Mouse (Mus musculus) hematopoietic stem cell, adult 5-6 weeks (primary cell): ENCODE measurements around the gene Slc23a2. TPM values are rescaled to one million over a fixed set of nuclear protein-coding genes. Genes with fewer than 3 reads are reported as not detected.

Experiments used
- ATAC-seq, 2 experiments: fragments of 125-278 bp in 1 of 2; replicated peaks in 1 of 2; 2 replicates each; pipeline ENCODE4 v1.8.0; 2016 to 2017; ENCODE audit warnings: inconsistent platforms in 2 of 2, mild to moderate bottlenecking in 2 of 2, moderate number of reproducible peaks in 2 of 2, low read depth in 1 of 2, moderate TSS enrichment in 1 of 2; ENCODE audit not compliant: low FRiP score in 2 of 2, poor library complexity in 2 of 2, severe bottlenecking in 2 of 2, insufficient read depth in 1 of 2, low TSS enrichment in 1 of 2
- total RNA-seq: library from RNA; stranded (forward); fragments of 172-1452, 232-1000 nt; gene quantifications from 2 replicates; pipeline ENCODE4 v1.2.3, GENCODE M21; 2017

Slc23a2 gene
- total RNA-seq, 1 experiment from 2014 or later = 53.3 TPM

DNA sequence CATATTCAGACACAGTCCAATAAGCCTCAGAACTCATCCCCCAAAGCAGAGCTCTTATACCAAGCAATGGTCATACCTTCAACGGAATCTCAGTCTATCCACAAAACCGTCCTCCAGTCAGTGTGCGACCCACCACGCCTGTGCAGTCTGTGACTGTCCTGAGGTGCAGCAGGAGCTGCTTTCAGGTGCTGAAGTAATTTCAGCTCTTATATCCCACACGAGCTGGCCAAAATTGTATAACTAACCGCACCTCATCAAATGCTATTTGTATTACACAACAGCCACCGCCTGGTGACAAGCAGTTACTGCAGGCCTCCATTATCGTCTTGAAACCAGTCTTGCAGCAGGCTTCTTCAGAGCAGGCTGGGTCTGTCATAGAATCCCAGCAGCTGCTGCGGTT is 33.6 kb downstream of the Slc23a2 start:
- peak; percentile 75 to 85; a peak in 3 of 4 replicates for ATAC-seq

DNA sequence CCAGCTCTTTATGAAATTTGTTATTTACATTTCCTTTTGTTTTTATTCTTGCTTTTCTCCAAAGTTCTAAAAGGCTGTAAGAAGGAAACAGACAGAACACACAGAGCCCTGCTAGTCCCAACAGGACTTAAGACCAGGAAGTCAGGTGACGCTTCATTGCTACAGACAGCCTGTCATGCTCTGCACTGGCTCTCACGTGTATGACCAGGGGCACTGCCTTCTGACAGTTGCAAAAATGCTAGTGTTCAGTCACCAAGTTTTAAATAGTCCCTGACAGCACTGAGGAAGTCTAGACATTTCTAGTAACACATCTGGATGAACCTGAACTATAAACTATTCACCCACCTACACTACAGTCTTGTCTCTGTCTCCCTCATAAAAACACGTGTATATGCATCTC is 34.2 kb downstream of the Slc23a2 start:
- ATAC-seq = peak; percentile 58 to 61

DNA sequence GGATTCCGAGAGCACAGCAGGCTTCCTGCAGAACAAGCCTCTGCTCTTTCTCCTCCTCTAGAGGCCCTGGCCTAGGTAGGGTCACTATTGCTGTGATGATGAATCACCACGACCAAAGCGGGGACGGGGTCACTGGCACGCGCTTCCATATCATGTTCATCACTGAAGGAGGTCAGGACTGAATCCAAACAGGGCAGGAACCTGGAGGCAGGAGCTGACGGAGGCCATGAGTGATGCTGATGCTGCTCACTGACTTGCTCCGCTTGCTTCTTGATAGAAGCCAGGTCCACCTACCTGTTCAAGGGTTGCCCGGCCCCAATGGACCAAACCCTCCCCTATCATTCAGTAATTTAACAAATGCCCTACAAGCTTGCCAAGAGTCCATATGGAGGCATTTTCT is 35.9 kb downstream of the Slc23a2 start:
- no peak for ATAC-seq

DNA sequence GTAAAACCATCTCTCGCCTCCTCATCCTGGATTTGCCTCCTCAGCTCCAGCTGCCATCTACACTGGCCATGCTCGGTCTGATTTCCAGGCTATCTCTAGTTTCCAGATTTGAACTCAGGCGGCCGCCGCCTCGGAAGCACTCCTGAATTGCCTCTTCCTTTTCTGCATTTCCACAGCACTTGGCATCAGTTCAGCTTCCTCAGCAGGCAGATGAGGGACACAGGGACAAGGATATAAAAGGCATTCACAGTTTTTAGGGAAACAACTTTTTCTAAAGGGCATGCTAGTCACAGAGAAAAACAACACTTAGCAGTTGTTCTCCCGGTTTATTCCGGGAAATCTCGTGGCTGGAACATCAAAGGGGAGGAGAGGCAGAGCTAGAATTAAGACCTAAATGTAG is 37.3 kb downstream of the Slc23a2 start:
- ATAC-seq = no peak

DNA sequence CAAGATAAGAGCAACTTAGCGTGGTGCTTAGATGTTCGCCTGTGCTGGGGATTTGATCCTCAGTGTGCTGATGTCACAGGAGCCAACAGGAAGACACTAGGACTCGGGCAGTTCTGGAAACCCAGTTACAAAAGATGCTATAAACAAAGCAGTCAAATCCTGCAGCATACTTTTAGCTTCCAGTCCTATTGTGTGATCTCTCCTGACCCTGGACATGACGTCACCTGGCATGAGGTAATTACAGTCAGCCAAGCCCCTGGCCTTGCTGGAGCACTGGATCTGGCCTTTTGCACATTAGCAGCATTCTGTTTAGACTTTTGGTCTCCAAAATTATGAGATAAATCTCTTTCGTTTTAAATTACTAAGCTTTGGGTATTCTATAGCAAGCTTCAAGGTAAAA is 38.8 kb downstream of the Slc23a2 start:
- no peak for ATAC-seq

DNA sequence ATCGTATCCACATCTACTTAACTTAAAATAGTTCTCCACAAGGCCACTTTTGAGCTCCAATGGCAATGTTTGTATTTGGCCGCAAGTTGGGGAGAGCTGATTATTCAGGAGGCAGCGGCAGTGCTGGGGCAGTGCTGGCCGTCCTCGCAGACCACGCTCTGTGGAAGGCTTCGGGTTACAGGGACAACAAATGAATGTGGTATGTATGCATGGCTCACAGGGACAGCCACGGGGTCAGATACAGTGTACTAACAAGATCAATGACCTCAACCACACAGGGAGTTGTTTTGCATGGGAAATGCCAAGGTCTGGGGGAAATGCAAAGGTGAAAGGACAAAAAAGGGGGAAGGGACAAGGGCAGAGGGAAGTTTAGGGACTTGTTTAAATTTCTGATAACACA is 41.6 kb downstream of the Slc23a2 start:
- peak; percentile 16 to 29; a peak in 3 of 4 replicates for ATAC-seq

DNA sequence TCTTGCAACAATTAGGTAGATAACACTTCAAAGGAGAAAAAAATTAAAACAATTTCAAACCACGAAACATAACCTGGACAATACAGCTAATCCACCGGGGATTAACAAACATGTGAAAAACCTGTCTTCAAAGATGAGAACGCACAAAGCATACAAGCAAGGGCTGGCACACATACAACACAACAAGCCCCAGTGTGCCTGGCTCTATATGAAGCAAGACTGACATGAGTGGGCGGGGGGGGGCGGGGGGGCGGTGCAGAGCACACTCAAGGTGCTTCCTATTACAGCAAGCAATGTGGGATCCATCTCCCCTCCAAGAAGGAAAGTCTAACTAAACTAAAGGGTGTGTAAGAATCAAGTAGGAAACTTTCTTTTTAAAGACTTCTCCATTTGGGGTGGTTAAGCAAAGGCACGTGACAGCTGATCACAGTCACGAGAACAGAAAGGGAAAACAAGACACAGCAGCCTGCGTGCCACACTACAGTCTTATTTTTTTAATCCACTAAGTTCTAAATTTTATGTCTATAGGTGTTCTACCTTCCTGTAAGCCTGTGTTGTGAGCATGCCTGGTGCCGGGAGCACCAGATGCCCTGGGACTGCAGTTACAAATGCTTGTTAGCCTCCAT is 42.3 kb downstream of the Slc23a2 start:
- ATAC-seq = peak; percentile 85 to 86

DNA sequence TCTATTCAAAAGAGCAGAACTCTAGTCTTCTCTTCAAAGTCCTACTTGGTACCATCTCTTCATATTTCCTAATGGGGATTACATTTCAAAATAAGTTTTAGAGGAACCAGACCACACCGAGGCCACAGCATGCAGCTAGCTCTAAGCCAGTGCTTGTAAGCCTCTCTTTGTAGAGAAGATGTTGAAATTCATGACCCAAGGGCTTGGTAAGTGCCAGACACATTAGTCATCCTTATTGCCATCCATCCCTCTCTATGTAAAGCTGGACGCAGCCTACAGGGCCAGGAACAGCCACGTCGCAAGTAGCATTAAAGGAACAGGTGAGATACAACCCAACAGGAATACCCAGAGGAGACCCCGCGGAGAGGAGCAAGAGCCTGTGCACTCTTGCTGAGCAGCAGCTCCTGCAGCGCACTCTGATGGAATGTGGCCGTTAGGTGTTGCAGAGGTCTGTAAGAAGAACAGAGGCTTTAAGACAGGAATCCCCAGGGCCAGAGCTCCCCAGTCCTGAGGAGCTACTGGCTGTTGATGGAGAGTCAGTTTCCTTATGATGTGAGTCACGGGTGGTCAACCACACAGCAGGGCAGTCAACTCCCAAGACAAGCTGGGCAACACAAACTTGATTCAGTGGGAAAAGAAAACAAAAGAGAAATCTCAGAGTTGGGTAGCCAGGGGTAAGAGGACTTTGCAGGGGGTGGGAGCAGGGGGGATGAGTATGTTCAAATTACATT is 45.8 kb downstream of the Slc23a2 start:
- ATAC-seq = no peak; a peak in 1 of 4 replicates

DNA sequence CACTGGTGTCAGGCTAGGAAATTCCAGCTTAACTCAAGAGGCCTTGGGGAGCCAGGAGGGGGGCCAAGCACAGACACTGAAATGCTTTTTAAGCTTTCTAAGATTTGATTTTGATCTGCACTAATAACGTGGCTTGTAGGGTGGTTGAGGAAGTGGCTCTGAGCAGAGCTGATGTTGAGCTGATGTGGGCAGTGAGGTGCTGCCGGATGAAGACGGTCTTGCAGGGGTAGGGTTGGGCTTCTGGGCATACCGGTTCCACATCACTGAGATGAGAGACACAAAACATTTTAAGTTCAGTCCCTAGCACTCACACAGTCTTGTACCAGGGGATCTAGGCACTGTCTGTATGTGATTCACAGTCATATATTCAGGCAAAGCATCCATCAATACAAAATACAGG is 46.5 kb downstream of the Slc23a2 start:
- no peak for ATAC-seq

DNA sequence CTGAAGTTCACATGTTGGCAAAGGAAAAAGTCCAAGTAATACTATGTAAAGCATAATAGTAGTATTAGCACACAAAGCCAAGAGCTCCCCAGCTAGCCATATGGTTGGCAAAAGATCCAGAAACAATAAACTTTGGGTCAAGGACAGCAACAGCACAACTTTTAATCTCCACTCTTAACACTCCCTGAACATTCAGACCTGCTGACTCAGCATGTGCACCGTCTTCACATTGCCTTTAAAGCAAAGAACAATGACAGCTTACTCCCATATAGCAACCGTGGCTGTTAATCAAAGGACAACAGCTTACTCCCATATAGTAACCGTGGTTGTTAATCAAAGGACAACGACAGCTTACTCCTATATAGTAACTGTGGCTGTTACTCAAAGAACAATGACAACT is 48.3 kb downstream of the Slc23a2 start:
- ATAC-seq = no peak

DNA sequence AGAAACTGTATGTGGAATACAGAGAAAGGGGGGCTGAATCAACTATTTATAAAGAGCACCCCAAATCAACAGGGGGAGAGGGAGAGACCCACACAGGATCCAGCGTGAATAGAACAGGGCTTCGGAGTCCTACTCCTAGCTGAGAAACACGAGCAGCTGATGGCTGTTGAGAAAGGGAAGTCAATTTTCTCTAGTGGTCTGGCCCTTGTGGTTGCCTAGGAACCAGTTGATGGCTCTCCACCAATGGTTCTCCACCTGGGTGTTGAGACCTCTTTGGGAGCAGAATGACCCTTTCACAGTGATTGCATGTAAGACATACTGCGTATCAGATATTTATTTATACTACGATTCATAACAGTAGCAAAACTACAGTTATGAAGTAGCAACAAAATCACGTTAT is 49.1 kb downstream of the Slc23a2 start:
- peak; percentile 35 to 37; a peak in 2 of 4 replicates for ATAC-seq

DNA sequence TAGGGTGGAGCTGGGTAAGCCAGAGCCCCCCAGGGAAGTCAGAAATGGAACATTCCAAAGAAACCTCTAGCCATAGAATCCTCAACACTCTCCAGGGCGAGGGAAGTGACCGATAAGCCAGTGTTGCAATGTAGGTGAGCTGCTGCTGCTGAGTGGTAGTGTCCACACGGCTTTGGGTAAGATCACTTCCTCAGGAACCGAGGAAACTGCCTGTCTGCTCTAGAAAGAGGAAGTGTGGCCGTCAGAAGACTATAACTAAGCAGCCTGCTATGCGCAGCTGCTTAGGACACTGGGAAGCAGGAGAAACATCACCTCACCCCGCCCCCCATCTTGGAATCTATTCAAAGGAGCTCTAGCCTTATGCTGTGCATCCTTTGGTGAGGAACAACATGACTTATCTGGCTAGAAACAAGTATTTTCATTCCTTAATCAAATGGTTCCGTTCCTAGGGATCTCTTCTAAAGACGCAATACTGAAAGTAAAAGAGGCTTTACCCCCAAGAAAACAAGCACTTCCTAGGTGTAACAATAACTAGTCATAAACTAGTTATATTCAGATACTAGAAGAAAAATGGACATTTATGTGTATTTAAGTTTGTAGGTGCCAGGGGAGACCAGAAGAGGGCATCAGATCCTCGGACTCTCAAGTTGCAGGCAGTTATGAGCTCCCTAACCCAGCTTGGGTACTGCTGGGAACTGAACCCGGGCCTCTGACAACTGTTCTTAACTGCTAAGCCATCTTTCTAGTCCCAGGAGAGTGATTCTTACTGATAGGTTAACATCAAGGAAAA is 50.3 kb downstream of the Slc23a2 start:
- peak; percentile 88 to 91 for ATAC-seq

DNA sequence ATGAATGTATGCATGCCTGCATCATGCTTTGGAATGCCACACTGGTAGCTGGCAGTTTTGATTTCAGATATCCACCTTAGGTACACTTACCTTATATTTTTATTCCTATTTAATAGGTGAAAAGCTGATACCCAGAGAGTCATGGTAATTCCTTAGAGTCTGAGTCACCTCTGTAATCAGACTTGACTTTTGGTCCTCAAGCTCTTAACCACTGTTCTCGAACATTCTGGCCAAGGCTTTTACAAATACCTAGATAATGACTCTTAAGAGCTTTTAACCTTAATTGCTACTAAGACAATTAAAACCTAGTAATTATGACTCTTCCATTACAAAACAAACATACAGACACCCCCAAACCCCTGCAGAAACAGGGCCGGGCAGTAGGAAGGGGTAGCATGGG is 51.2 kb downstream of the Slc23a2 start:
- no peak for ATAC-seq

DNA sequence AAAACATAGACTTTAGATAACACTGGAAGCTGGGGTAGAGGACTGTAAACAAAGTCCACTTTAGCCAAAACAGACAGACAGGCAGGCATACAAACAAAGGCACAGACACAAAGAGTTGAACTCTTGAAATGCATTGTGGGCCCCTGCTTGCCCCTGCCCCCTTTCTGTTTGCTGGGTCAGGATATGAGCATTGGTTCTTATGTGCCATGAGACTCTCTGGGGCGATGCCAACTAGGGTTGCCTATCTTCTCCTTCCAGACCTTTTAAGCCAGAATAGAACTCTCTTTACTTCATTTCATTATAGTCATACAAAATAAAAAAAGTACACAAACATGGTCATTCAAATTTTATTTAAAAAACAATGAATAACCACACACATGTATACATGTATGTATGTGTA is 51.6 kb downstream of the Slc23a2 start:
- ATAC-seq = no peak

DNA sequence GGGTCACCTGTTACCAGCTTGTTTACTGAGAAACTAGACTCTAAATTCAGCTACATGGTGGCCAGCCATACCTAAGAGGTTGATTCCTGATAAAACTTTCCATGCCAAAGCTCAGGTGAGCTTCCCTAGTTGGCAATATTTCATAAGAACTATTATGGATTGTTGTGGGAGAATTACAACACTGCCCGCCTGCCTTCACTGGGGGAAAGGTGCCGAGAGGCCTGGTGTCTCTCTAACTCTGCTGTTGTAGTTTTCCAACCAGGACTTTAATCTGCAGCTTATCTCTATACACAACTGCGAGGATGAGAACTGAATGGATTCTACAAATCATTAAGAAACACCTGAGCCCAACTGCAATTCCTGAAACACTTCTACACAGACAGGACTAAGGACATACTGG is 52.2 kb downstream of the Slc23a2 start:
- ATAC-seq = no peak

DNA sequence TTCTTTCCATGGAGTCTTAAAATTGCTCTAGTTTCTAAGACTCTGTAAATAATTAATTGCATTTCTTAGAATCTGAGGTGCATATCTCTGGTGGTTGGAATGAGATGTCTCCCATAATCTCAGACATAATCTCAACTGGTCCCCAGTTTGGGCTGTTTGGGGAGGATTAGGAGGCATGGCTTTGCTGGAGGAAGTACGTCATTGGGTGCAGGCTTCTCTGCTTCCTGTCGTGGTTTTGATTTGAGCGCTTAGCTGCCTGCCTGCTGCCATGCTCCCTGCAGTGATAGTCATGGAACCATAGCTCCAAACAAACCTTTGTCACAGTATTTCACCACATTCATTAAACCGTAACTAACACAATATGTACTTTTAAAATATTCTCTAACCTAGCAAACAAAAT is 53.2 kb downstream of the Slc23a2 start:
- ATAC-seq = peak; percentile 35 to 64

DNA sequence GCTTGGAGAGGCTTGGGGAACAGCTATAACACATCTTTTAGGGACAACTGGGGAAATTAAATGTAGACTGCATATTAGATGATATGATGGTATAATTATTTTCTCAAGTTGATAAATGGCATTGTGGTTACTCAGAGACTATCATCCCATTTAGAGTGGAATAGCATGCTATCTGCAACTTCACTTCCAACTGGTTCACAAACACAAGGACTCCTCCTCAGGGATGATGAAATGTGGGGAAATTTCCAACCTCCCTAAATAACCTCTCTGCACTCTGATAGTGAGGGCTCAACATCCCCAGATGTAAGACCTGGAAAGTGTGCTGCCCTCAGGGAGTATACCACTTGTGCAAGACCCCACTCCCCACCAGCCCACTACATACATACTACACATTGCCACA is 60.1 kb downstream of the Slc23a2 start:
- ATAC-seq = no peak

DNA sequence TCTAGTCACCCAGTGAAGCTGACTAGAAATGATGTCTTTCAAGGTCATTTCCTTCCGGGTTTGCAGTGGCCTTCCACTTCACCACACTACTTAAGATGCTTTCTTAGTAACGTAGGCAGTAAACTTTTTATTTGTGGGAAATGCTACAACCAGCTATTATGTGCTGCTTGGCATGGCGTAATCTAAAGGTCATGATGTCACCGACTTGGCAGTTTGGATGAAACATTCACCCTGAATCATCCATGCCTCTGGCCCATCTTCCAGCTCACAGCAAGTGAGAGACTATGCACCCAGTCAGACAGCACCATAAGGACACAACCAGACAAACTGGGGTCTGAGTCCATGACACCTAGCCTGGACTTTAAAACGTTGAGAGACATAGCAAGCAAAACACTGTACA is 60.5 kb downstream of the Slc23a2 start:
- no peak for ATAC-seq
